Mouse (Mus musculus) frontal cortex, postnatal 14 days (tissue): Measurements from ENCODE around the gene Atxn1.

Experiments
- DNase-seq, 2 experiments: peaks; one replicate each; pipeline ENCODE4 v3.0.0; 2022; ENCODE audit warnings: low spot score in 2 of 2

The Atxn1 gene

GRCm38 (mm10) chr13:45865620-45866019, 99.2 kb downstream of the Atxn1 start:
- no peak for DNase-seq

GRCm38 (mm10) chr13:45863779-45864178, 101.0 kb downstream of the Atxn1 start:
- no peak for DNase-seq

GRCm38 (mm10) chr13:45861885-45862605, 102.8 kb downstream of the Atxn1 start:
- DNase-seq, result no peak

GRCm38 (mm10) chr13:45861098-45861580, 103.7 kb downstream of the Atxn1 start:
- DNase-seq, result no peak

DNA sequence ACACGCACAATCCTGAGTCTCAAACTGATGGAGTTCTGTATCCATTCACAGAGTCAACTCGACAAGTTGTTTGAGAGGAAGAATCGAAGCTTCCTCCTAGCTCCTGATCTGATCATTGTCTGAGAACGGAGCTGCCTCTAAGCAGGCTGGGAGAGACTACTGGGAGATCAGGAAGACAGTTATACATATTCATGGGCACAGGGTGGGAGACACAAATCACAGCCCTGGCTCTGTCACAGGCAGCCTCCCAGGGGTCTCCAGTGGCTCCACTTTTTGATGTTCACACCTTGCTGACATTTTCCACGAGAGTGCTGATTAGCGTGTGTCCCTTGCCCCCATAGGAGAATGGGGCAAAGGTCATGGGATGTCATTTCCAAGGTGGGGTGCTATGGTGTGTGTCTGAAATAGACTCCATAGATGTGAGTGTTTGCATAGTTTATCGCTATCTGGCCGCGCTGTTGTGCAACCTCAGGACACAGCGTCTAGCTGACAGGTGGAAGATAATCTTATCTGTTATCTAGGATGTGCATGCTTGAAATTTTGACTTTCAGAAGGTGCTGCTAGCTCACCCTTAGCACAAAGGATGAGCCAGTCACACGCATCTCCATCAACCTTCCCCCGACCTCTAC, 105.6 kb downstream of the Atxn1 start:
- DNase-seq, result no peak

GRCm38 (mm10) chr13:45857416-45857815, 107.4 kb downstream of the Atxn1 start:
- DNase-seq, result no peak

- no peak for DNase-seq
These were observed 110.3 kb downstream of the Atxn1 start for GRCm38 (mm10) chr13:45854531-45854930.

DNA sequence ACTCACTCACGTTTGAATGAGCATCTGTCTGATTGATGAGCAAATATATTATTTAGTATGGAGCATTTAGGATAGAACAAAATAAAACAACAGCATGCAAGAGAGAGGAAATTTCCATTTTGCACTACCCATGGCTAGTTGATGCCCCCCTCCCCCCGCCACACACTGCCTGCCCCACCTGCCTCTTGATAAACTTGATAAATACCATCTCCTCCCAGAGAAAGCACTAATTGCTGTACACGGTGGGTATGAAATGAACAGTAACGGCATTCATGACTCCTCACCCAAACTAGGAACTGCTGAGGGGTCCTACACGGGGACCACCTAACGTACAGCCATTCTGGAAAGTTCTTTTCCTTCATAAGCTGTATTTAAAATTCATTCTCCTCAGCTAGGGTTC, 111.1 kb downstream of the Atxn1 start:
- no peak for DNase-seq

DNA sequence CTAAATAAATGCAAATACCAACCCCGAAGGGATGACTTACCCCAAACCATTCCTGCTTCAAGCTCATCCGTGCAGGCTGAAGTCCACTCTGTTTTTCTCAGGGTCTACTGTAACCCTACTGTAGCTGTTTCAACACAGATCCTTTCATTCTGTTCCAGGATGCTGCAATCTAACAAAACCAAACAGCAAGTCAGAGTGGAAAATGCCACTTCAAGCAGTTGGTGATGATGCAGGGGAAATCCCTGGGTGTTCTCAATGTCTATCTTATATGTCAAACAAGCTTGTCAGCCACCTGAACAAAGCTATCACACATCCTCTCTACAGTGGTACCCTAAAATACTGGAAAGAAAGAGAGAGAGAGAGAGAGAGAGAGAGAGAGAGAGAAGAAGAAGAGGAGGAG, 112.5 kb downstream of the Atxn1 start:
- DNase-seq, result no peak

DNA sequence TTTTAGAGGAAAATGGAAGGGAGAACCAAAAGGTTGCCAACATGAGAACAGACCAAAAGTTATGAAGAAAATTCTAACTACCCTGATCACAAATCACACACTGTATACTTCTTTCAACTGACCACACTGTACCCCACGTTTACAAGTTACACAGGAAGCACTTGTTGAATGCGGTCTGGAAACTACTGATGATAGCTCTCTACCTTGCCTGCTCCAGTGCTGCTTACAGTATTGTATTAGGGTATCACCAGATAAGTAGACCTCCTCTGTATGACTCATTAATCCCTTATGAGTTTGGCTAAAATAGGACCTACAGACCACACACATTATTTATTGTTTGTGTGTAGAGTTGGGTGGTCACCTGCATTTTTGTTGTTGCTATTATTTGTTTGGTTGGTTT, 113.1 kb downstream of the Atxn1 start:
- DNase-seq, result no peak

- no peak for DNase-seq
These were observed 113.7 kb downstream of the Atxn1 start for GRCm38 (mm10) chr13:45851156-45851555.

GRCm38 (mm10) chr13:45850181-45850974, 114.4 kb downstream of the Atxn1 start:
- DNase-seq, result no peak

- no peak for DNase-seq
These were observed 115.4 kb downstream of the Atxn1 start for GRCm38 (mm10) chr13:45849145-45850023.

DNA sequence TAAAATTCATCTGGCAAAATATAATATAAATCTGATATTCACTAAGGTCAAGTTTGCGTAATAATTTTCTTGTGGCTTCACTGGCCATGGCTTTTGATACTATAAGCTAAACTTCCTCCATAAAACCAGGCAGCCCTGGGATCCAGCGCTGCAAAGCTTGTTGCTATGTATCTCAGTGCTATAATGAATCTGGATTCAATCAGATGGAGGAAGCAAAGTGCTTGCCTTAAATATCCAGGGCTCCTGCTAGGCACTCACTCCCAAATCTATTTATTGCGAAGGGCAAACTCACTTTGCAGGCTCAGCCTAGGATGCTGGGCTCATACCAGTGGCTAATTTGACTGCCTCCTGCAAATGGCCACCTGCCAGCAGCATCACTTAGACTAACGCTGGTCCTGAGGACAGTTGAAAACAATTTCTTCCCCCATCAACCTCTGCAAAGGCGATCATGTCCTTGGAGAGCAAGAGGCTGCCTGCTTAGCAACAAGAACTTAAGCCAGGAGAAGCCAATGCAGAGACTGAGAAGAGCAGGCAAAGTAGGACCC, 122.2 kb downstream of the Atxn1 start:
- DNase-seq, result no peak

GRCm38 (mm10) chr13:45839901-45840300, 124.9 kb downstream of the Atxn1 start:
- DNase-seq, result no peak

DNA sequence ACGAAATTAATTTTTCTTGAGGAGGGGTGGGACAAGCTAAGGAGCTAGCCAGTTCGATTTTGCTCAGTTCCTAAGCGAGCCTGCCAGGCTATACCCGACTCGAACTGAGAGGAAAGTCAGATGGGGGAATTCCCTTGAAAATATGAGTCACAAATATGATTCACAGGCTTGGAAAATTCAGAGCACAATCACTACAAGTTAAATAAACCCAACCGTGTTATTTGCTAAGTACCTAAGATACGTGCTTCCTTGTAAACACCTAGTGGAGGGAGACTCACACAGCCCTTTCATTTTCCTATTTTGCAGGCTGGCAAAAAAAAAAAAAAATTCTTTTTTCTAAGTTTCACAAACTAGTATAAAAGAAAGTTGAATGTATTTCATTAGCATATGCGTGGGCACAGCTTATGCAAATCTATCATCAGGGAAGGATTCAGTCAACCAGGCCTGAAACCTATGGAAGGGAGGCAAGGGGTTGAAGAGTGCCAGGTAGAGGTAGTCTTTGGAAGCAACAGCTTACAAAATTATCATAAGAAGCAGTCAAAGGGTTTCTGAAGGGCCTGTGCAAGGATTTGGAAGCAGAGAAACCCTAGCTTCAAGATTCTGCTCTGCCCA, 127.1 kb downstream of the Atxn1 start:
- DNase-seq, result no peak

GRCm38 (mm10) chr13:45836377-45837054, 128.3 kb downstream of the Atxn1 start:
- DNase-seq, result no peak

DNA sequence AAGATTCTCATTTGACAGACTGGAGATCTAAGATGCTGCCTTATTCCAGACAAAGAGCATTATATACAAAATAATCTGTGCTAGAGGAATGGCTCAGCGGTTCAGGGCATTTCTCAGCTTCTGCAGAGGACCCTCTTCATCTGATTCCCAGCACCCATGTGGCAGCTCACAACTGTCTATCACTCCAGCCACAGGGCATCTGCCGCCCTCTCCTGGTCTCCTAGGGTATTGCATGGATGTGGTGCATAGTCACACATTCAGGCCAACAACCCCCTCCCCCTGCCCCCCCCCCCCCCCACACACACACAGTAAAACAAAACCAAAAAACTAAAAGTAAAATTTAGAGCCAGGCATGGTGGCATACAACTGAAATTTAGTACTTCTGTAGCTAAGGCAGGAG, 130.5 kb downstream of the Atxn1 start:
- DNase-seq, result no peak

DNA sequence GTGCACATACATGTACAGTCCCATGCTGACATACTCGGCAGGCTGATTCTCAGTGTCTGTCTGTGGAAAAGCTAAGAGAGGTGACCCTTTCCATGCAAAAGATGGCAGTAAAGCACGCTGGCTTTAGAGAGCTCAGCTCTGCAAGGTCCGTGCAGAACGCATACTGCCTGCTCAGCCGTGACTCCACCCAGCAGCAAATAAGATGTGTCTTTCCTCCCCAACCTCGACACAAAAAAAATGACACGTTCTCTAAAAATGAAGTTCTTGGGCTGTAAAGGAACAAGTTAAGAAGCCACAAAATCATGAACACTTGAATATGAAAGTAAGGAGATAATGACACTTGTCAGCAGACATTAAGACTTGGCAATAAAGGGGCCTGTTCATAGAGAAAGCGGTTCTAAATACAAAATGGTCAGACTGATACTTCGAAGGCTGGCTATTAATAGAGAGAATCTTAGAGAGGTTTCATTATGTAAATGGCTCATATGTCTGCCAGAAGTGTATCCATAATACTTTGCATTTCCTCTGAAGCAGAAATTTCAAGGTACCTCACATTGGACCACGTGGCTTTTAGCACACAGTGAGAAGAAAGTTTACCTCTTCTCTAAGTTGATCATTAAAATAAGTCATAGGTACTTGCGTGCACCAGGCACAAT, 132.0 kb downstream of the Atxn1 start:
- DNase-seq, result no peak
